23 mouse cellular contexts compared by ENCODE assay signal in genomic region chr6:16213635-16214034, GRCm38 (mm10).
DNase-seq lines count a peak whose midpoint lies in the region; ATAC-seq lines count a peak whose summit lies in the region.
"Had no signal": no experiment of that assay in that cellular context is flagged by ENCODE, and none has a peak within 500 bp of the region (broad histone marks: within the 10 kb centered on the region; RNA-seq: fewer than 3 reads in every experiment).

No protein-coding gene starts in this region.

- 64% methylated on average over 4 of the region's 4 CpGs for WGBS in hindbrain, embryonic 10.5 days
- 43% methylated on average over 4 of the region's 4 CpGs for WGBS in hindbrain, embryonic 16.5 days
- 42% methylated on average over 4 of the region's 4 CpGs for WGBS in midbrain, embryonic 12.5 days

- H3K27ac ChIP-seq in hindbrain, embryonic 10.5 days: peak overlapping the region; percentile 75
- no peak overlapping the region for H3K27ac ChIP-seq in hindbrain, embryonic 16.5 days (ENCODE audit: low read depth, low read length)
- H3K27ac ChIP-seq in midbrain, embryonic 12.5 days (replicated peaks): no peak overlapping the region
- H3K27ac ChIP-seq: embryonic facial prominence, embryonic 15.5 days; heart, embryonic 15.5 days; kidney, postnatal 0 days; macrophage; stomach, embryonic 15.5 days had no signal

- no peak overlapping the region for H3K9ac ChIP-seq in hindbrain, embryonic 16.5 days (ENCODE audit: low read depth, low read length)
- no peak overlapping the region for H3K9ac ChIP-seq in midbrain, embryonic 12.5 days (replicated peaks)
- H3K9ac ChIP-seq: embryonic facial prominence, embryonic 15.5 days; heart, embryonic 15.5 days; stomach, embryonic 15.5 days had no signal

- no peaks in the 10 kb centered on the region for H3K27me3 ChIP-seq in hindbrain, embryonic 10.5 days (ENCODE audit: insufficient read depth, poor library complexity, severe bottlenecking)
- no peaks in the 10 kb centered on the region for H3K27me3 ChIP-seq in hindbrain, embryonic 16.5 days (replicated peaks; ENCODE audit: control insufficient read depth, insufficient read depth, low read length)
- H3K27me3 ChIP-seq in midbrain, embryonic 12.5 days: no peaks in the 10 kb centered on the region
- H3K27me3 ChIP-seq: embryonic facial prominence, embryonic 15.5 days; heart, embryonic 15.5 days; stomach, embryonic 15.5 days had no signal

- peak; percentile 5 for DNase-seq in hindbrain, embryonic 10.5 days (ENCODE audit: low spot score)
- DNase-seq in retina, postnatal 1 day: peak; percentile 6
- DNase-seq in retina, embryonic 14.5 days (ENCODE audit: low spot score): no peak
- no peak for DNase-seq in spleen, postnatal 4 days (ENCODE audit: low spot score in 2 of 2)
- DNase-seq in natural killer cell, adult 2 months (ENCODE audit: low spot score in 2 of 2): no peak
- no peak for DNase-seq in heart, postnatal 14 days
- DNase-seq: adrenal gland, postnatal 36 days; cerebellum, adult 11-12 months; cerebellum, postnatal 14 days; heart, postnatal 4 days; kidney, adult 2 months; left cerebral cortex, postnatal 4 days; right cerebral cortex, adult 18-20 months; right cerebral cortex, postnatal 4 days; thymus, postnatal 36 days had no signal

- H3K9me3 ChIP-seq in hindbrain, embryonic 10.5 days: no peaks in the 10 kb centered on the region
- no peaks in the 10 kb centered on the region for H3K9me3 ChIP-seq in hindbrain, embryonic 16.5 days (ENCODE audit: control insufficient read depth, low read length)
- no peaks in the 10 kb centered on the region for H3K9me3 ChIP-seq in midbrain, embryonic 12.5 days
- H3K9me3 ChIP-seq: embryonic facial prominence, embryonic 15.5 days; heart, embryonic 15.5 days; stomach, embryonic 15.5 days had no signal

- no peak overlapping the region for H3K4me3 ChIP-seq in hindbrain, embryonic 10.5 days
- H3K4me3 ChIP-seq in hindbrain, embryonic 16.5 days (ENCODE audit: low read length): no peak overlapping the region
- no peak overlapping the region for H3K4me3 ChIP-seq in midbrain, embryonic 12.5 days
- H3K4me3 ChIP-seq: embryonic facial prominence, embryonic 15.5 days; heart, embryonic 15.5 days; stomach, embryonic 15.5 days had no signal

- no peak for ATAC-seq in hindbrain, embryonic 16.5 days
- peak; percentile 61 for ATAC-seq in midbrain, embryonic 12.5 days (ENCODE audit: low FRiP score, low read depth)
- ATAC-seq: lung, postnatal 0 days had no signal

- H3K4me2 ChIP-seq in hindbrain, embryonic 16.5 days (ENCODE audit: low read length): no peak overlapping the region
- H3K4me2 ChIP-seq in midbrain, embryonic 12.5 days (replicated peaks): no peak overlapping the region
- H3K4me2 ChIP-seq: embryonic facial prominence, embryonic 15.5 days; heart, embryonic 15.5 days; stomach, embryonic 15.5 days had no signal

- intact Hi-C loops in heart, postnatal 14 days (cut with DNase I): no loop called here

- peaks cover 29% of the 10 kb centered on the region for H3K4me1 ChIP-seq in hindbrain, embryonic 10.5 days (replicated peaks)
- H3K4me1 ChIP-seq in hindbrain, embryonic 16.5 days (ENCODE audit: control insufficient read depth, insufficient read depth, low read depth, low read length): no peaks in the 10 kb centered on the region
- H3K4me1 ChIP-seq in midbrain, embryonic 12.5 days: peaks cover 17% of the 10 kb centered on the region
- H3K4me1 ChIP-seq: embryonic facial prominence, embryonic 15.5 days; heart, embryonic 15.5 days; stomach, embryonic 15.5 days had no signal

- no peaks in the 10 kb centered on the region for H3K36me3 ChIP-seq in hindbrain, embryonic 10.5 days
- H3K36me3 ChIP-seq in hindbrain, embryonic 16.5 days (ENCODE audit: control insufficient read depth, insufficient read depth, low read length): no peaks in the 10 kb centered on the region
- H3K36me3 ChIP-seq in midbrain, embryonic 12.5 days: no peaks in the 10 kb centered on the region
- H3K36me3 ChIP-seq: embryonic facial prominence, embryonic 15.5 days; heart, embryonic 15.5 days; stomach, embryonic 15.5 days had no signal

Comparison
In these comparisons a context has a peak if more than half of its experiments do, and no peak if none do; other contexts are left out.
1. DNase-seq: peak in hindbrain, embryonic 10.5 days (single experiment) and retina, postnatal 1 day (single experiment); none in retina, embryonic 14.5 days (single experiment), spleen, postnatal 4 days (0 of 2), natural killer cell, adult 2 months (0 of 2) and heart, postnatal 14 days (0 of 2).